Mouse (Mus musculus) layer of hippocampus, adult 18-20 months (tissue): ENCODE data around the gene Fgfr4. TPM values are rescaled to one million over a fixed set of nuclear protein-coding genes. Genes with fewer than 3 reads are reported as not detected.

Experiments used
- DNase-seq, 2 experiments: peaks; one replicate each; pipeline ENCODE4 v3.0.0; 2022; ENCODE audit warnings: low spot score in 2 of 2
- long read RNA-seq: library from polyadenylated mRNA; stranded (forward); transcript quantifications from one replicate; pipeline ENCODE4 v2.0.0, GENCODE M21; 2021
- total RNA-seq, 2 experiments: library from RNA; stranded (reverse); gene quantifications; 2 replicates each; pipeline ENCODE4 v1.2.3; 2021

Fgfr4 gene
- under 1 TPM; 0.12 to 0.41 TPM for total RNA-seq
- long read RNA-seq, partial matches to known transcripts = 1 of 1 reads
- long read RNA-seq, other reads (novel, unspliced or antisense) = 0 of 1 reads

- no peak for DNase-seq
Measured at GRCm38 (mm10) chr13:55152621-55153415, at the start of gene Fgfr4. Gene Fgfr4 (plus strand): TSS chr13:55152640.

- DNase-seq = no peak
Measured at GRCm38 (mm10) chr13:55103351-55103750, 49.1 kb upstream of the Fgfr4 start.

- DNase-seq = peak; percentile 91 to 96
Measured at GRCm38 (mm10) chr13:55105045-55105952, 47.1 kb upstream of the Fgfr4 start, which contains the start of gene Zfp346. Gene Zfp346 (plus strand): TSS chr13:55105311.

- DNase-seq = no peak
Measured at GRCm38 (mm10) chr13:55105953-55106691, 46.3 kb upstream of the Fgfr4 start.

- no peak for DNase-seq
Measured at GRCm38 (mm10) chr13:55107116-55107515, 45.3 kb upstream of the Fgfr4 start.

- peak in 1 of 2 experiments; percentile 22 for DNase-seq
Measured at GRCm38 (mm10) chr13:55107694-55108093, 44.7 kb upstream of the Fgfr4 start.

GRCm38 (mm10) chr13:55114375-55114774 lies 38.1 kb upstream of the Fgfr4 start:
- DNase-seq = no peak

- no peak for DNase-seq
Measured at GRCm38 (mm10) chr13:55124903-55125302, 27.5 kb upstream of the Fgfr4 start.

GRCm38 (mm10) chr13:55133448-55133847 lies 19.0 kb upstream of the Fgfr4 start, which contains the start of gene Gm17617:
Gene Gm17617 (minus strand): TSS chr13:55133548.
- no peak for DNase-seq

GRCm38 (mm10) chr13:55135382-55135781 lies 17.1 kb upstream of the Fgfr4 start:
- DNase-seq = no peak

GRCm38 (mm10) chr13:55140271-55140670 lies 12.2 kb upstream of the Fgfr4 start:
- DNase-seq = no peak

- no peak for DNase-seq
Measured at GRCm38 (mm10) chr13:55153951-55154350, 1.5 kb downstream of the Fgfr4 start.

- DNase-seq = no peak
Measured at GRCm38 (mm10) chr13:55162365-55162764, 9.9 kb downstream of the Fgfr4 start.

GRCm38 (mm10) chr13:55163553-55163952 lies 11.1 kb downstream of the Fgfr4 start:
- no peak for DNase-seq

GRCm38 (mm10) chr13:55165831-55166339 lies 13.4 kb downstream of the Fgfr4 start:
- no peak for DNase-seq

- DNase-seq = no peak
Measured at GRCm38 (mm10) chr13:55166806-55167725, 14.6 kb downstream of the Fgfr4 start.

GRCm38 (mm10) chr13:55167798-55168197 lies 15.4 kb downstream of the Fgfr4 start:
- DNase-seq = no peak

GRCm38 (mm10) chr13:55168255-55168654 lies 15.8 kb downstream of the Fgfr4 start:
- no peak for DNase-seq

- DNase-seq = peak; percentile 59 to 68
Measured at GRCm38 (mm10) chr13:55168958-55169369, 16.5 kb downstream of the Fgfr4 start.
